Mouse (Mus musculus): Measurements from ENCODE around the gene Lgals1. TPM values are rescaled to one million over a fixed set of nuclear protein-coding genes. Genes with fewer than 3 reads are reported as not detected.
"Not testable (repeated sequence)": the region's sequence is repeated elsewhere in the genome, so short reads cannot be mapped to it uniquely, and the experiment has no call there.

The Lgals1 gene
- polyA plus RNA-seq (2015; fragmentation: Nextera tagmentation; extraction: Ambion mirVana): 761 and 838 TPM in 2 replicates

GRCm38 (mm10) chr15:78926021-78926919 is at the start of gene Lgals1:
Gene Lgals1, plus strand, starts transcription at chr15:78926725.
- Histone ChIP-seq H3K4me3 (replicated peaks) (peak within 1 kb of the TSS; percentile 45), H3K27me3 (no peaks in the 10 kb centered on the region), H3K9ac (peak within 1 kb of the TSS; percentile 43), H3K9me3 (replicated peaks) (no peaks in the 10 kb centered on the region), H3K27ac (peak within 1 kb of the TSS; percentile 95), H3K4me2 (peak within 1 kb of the TSS; percentile 78), H3K36me3 (peaks cover 14% of the 10 kb centered on the region), H3K4me1 (peaks cover 39% of the 10 kb centered on the region)
- 8% methylated on average over 20 of the region's 20 CpGs for WGBS
- peak; percentile 86 for ATAC-seq (replicated peaks; ENCODE audit: low FRiP score)

GRCm38 (mm10) chr15:78876991-78877809 is 49.3 kb upstream of the Lgals1 start, which contains the start of gene Gga1:
Gene Gga1, plus strand, starts transcription at chr15:78877190.
- Histone ChIP-seq H3K4me3 (replicated peaks) (peak within 1 kb of the TSS; percentile 80), H3K4me2 (peak within 1 kb of the TSS; percentile 84), H3K27ac (peak within 1 kb of the TSS; percentile 100), H3K36me3 (peaks cover 25% of the 10 kb centered on the region), H3K9ac (peak within 1 kb of the TSS; percentile 76), H3K4me1 (peaks cover 38% of the 10 kb centered on the region), H3K27me3 (no peaks in the 10 kb centered on the region), H3K9me3 (replicated peaks) (no peaks in the 10 kb centered on the region)
- under 1% methylated on average over 85 of the region's 95 CpGs for WGBS
- peak; percentile 91 for ATAC-seq (replicated peaks; ENCODE audit: low FRiP score)

DNA sequence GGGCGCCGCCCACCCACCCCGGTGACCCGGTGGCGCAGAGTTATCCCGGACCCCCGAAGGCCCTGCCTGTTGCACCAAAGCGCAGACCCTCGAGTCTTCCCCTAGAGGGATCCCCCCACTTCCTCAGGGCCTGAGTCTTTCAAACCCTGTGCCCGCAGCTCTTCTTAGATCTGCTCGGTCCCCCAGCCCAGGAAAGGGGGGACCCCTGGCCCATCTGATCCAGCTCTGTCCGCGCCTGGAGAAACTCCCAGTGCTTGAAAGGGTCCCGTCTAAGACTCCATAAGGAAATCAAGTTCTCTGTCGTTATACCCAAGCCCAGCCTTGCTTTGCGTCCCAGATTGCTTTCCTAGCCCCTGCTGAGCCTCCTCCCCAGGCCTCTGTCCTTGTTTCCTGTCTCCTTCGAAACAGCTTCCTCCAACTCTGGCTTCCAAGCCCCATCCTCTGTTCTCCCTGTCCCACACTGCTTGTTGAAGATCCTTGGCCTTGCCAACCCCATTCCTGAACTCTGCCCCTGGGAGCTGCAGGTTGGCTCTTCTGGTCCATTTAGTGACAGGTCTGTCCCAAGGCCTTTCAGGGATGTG is 48.6 kb upstream of the Lgals1 start:
- Histone ChIP-seq H3K4me1 (peaks cover 38% of the 10 kb centered on the region), H3K27ac (peak overlapping the region; percentile 100), H3K9ac (peak overlapping the region; percentile 76), H3K36me3 (peaks cover 32% of the 10 kb centered on the region), H3K27me3 (no peaks in the 10 kb centered on the region), H3K4me2 (peak overlapping the region; percentile 84), H3K9me3 (replicated peaks) (no peaks in the 10 kb centered on the region), H3K4me3 (replicated peaks) (peak overlapping the region; percentile 80)
- no peak for ATAC-seq (replicated peaks; ENCODE audit: low FRiP score)
- WGBS: 1% methylated on average over 17 of the region's 17 CpGs

DNA sequence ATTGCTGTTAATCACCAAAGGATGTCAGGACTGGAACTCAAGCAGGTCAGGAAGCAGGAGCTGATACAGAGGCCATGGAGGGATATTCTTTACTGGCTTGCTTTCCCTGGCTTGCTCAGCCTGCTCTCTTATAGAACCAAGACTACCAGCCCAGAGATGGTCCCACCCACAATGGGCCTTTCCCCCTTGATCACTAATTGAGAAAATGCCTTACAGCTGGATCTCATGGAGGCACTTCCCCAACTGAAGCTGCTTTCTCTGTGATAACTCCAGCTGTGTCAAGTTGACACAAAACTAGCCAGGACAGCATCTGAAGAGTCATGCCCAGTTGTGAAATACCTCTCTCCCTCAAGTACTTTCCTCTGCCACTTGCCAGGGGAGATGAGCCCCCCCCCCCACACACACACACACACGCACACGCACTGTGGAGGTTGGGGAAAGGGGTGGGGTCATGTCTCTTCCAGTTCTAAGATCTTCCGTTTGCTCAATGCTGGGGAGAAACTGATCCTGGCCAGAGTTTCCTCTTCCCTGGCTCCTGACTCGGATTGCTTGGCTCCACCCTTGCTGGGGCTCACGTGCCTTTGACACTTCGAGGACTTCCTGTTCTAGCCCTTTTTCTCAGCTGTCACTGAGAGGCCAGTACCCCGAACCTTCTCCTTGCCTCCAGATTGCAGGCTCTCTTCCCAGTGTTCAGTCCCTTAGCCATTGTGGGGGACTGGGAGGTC is 47.6 kb upstream of the Lgals1 start:
- Histone ChIP-seq H3K4me1 (peaks cover 38% of the 10 kb centered on the region), H3K4me2 (peak overlapping the region; percentile 84), H3K9ac (0 out of 2 replicates have a peak overlapping the region, but pooled peaks have one; percentile 14), H3K27ac (peak overlapping the region; percentile 51), H3K36me3 (peaks cover 43% of the 10 kb centered on the region)
- H3K4me3 ChIP-seq (replicated peaks); H3K27me3 ChIP-seq; ATAC-seq (replicated peaks; ENCODE audit: low FRiP score); H3K9me3 ChIP-seq (replicated peaks): not testable (repeated sequence)
- 27% methylated on average over 7 of the region's 7 CpGs for WGBS

GRCm38 (mm10) chr15:78880432-78880831 is 46.1 kb upstream of the Lgals1 start:
- Histone ChIP-seq H3K9me3 (replicated peaks) (no peaks in the 10 kb centered on the region), H3K36me3 (peaks cover 56% of the 10 kb centered on the region), H3K9ac (no peak overlapping the region), H3K4me1 (peaks cover 32% of the 10 kb centered on the region), H3K27ac (no peak overlapping the region), H3K4me3 (replicated peaks) (no peak overlapping the region), H3K27me3 (no peaks in the 10 kb centered on the region), H3K4me2 (no peak overlapping the region)
- 94% methylated on average over 8 of the region's 8 CpGs for WGBS
- no peak for ATAC-seq (replicated peaks; ENCODE audit: low FRiP score)

- no peaks in the 10 kb centered on the region for H3K9me3 ChIP-seq (replicated peaks)
- H3K4me1 ChIP-seq: peaks cover 19% of the 10 kb centered on the region
- H3K36me3 ChIP-seq: peaks cover 70% of the 10 kb centered on the region
- no peaks in the 10 kb centered on the region for H3K27me3 ChIP-seq
- 87% methylated on average over 3 of the region's 3 CpGs for WGBS
- no peak overlapping the region for H3K9ac ChIP-seq
- H3K4me2 ChIP-seq: no peak overlapping the region
- no peak for ATAC-seq (replicated peaks; ENCODE audit: low FRiP score)
- H3K4me3 ChIP-seq (replicated peaks): no peak overlapping the region
- no peak overlapping the region for H3K27ac ChIP-seq
Measured at GRCm38 (mm10) chr15:78881828-78882227, 44.7 kb upstream of the Lgals1 start.

- H3K9ac ChIP-seq: no peak overlapping the region
- no peaks in the 10 kb centered on the region for H3K9me3 ChIP-seq (replicated peaks)
- peaks cover 93% of the 10 kb centered on the region for H3K36me3 ChIP-seq
- peak; percentile 47; the same call in 1 of the 2 replicates for ATAC-seq (replicated peaks; ENCODE audit: low FRiP score)
- H3K27me3 ChIP-seq: no peaks in the 10 kb centered on the region
- H3K27ac ChIP-seq: peak overlapping the region; percentile 51; the same call in 1 of the 2 replicates
- peaks cover 42% of the 10 kb centered on the region for H3K4me1 ChIP-seq
- H3K4me3 ChIP-seq (replicated peaks): no peak overlapping the region
- 29% methylated on average over 13 of the region's 13 CpGs for WGBS
- 0 out of 2 replicates have a peak overlapping the region, but pooled peaks have one; percentile 7 for H3K4me2 ChIP-seq
Measured at GRCm38 (mm10) chr15:78889401-78889853, 37.1 kb upstream of the Lgals1 start.

DNA sequence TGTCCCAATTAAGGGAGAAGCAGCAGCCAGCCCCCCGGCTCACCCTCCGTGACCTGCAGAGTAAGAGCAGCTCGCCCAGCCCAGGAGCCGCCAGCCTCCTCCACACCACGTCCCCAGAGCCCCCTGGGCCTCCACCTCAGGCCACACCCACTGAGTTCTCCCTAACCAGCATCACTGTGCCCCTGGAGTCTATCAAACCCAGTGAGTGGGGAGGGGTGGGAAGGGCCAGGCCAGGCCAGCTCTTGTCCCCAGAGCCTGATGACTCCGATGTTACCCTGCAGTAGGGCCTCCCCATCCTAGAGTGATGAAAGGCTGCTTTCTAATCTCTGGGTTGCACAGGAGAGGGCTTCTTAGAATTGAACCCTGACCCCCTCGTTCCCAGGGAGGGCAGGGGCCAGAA is 34.1 kb upstream of the Lgals1 start:
- Histone ChIP-seq H3K4me3 (replicated peaks) (no peak overlapping the region), H3K9ac (0 out of 2 replicates have a peak overlapping the region, but pooled peaks have one; percentile 14), H3K27me3 (no peaks in the 10 kb centered on the region), H3K4me1 (peaks cover 70% of the 10 kb centered on the region), H3K4me2 (no peak overlapping the region), H3K9me3 (replicated peaks) (no peaks in the 10 kb centered on the region), H3K36me3 (peaks cover 65% of the 10 kb centered on the region), H3K27ac (peak overlapping the region; percentile 67; the same call in 1 of the 2 replicates)
- 23% methylated on average over 7 of the region's 7 CpGs for WGBS
- 0 out of 2 replicates have a peak, but pooled peaks have one; percentile 30 for ATAC-seq (replicated peaks; ENCODE audit: low FRiP score)

DNA sequence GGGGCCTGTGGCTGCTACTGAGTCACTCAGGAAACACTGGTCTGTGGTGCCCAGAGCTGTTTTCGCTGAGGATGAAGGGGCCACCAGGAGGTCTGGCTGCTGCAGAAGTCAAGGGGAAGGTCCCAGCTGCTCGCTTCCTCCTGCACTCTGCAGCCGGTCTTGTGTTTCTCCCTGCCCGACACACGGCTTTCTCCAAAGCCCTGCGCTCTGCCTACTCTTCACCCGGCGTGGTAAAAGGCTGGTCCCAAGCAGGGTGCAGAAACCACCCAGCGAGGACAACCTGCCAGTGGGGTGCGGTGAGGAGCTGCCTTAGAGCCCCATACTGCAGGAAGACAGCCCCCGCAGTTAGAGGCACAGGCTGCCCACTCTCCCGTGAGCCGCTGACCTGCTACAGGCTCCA is 31.8 kb upstream of the Lgals1 start:
- H3K4me1 ChIP-seq: peaks cover 78% of the 10 kb centered on the region
- H3K27ac ChIP-seq: peak overlapping the region; percentile 67
- ATAC-seq (replicated peaks; ENCODE audit: low FRiP score): no peak
- H3K9me3 ChIP-seq (replicated peaks): no peaks in the 10 kb centered on the region
- H3K9ac ChIP-seq: no peak overlapping the region
- 61% methylated on average over 13 of the region's 13 CpGs for WGBS
- no peak overlapping the region for H3K4me2 ChIP-seq
- H3K4me3 ChIP-seq (replicated peaks): no peak overlapping the region
- no peaks in the 10 kb centered on the region for H3K27me3 ChIP-seq
- peaks cover 42% of the 10 kb centered on the region for H3K36me3 ChIP-seq

DNA sequence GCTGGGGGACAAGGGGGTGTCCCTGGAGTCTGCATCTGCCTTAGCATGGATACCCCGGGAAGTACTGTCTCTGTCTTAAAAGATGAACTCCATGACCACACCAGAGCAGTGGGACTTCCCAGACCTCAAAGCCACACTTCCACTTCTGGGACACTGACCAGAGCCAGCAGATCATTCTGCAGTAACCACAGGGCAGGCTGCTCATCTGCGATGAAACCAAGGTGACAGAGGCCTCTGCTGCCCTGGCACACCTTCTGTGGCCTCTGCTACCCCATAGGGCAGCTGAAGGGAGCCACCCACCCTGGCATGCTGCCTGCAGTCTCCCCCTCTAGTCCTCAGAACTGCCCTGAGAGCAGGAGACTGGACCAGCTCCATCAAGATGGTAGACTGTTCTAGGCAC is 30.8 kb upstream of the Lgals1 start:
- Histone ChIP-seq H3K9ac (no peak overlapping the region), H3K4me2 (no peak overlapping the region), H3K27me3 (no peaks in the 10 kb centered on the region), H3K36me3 (peaks cover 32% of the 10 kb centered on the region), H3K4me3 (replicated peaks) (no peak overlapping the region), H3K27ac (peak overlapping the region; percentile 67; the same call in 1 of the 2 replicates), H3K9me3 (replicated peaks) (no peaks in the 10 kb centered on the region), H3K4me1 (peaks cover 84% of the 10 kb centered on the region)
- 90% methylated on average over 2 of the region's 2 CpGs for WGBS
- no peak for ATAC-seq (replicated peaks; ENCODE audit: low FRiP score)

GRCm38 (mm10) chr15:78896149-78896548 is 30.4 kb upstream of the Lgals1 start:
- Histone ChIP-seq H3K4me2 (no peak overlapping the region), H3K9ac (no peak overlapping the region), H3K27me3 (no peaks in the 10 kb centered on the region), H3K4me3 (replicated peaks) (no peak overlapping the region), H3K27ac (no peak overlapping the region), H3K36me3 (peaks cover 28% of the 10 kb centered on the region), H3K4me1 (peaks cover 88% of the 10 kb centered on the region), H3K9me3 (replicated peaks) (no peaks in the 10 kb centered on the region)
- 70% methylated on average over 3 of the region's 3 CpGs for WGBS
- no peak for ATAC-seq (replicated peaks; ENCODE audit: low FRiP score)
